Mouse (Mus musculus) megakaryocyte, embryonic 14.5 days (primary cell): ENCODE data around the gene Sqstm1.

Experiments used
- FLI1 ChIP-seq: IDR thresholded peaks from 2 replicates; pipeline ENCODE4 v1.6.1; 2012; ENCODE audit warnings: low read length, inconsistent platforms, mixed read lengths
- GATA1 ChIP-seq: IDR thresholded peaks from 3 replicates; pipeline ENCODE4 v1.6.1; 2012; ENCODE audit warnings: mixed read lengths, low read length, inconsistent platforms, borderline replicate concordance

DNA sequence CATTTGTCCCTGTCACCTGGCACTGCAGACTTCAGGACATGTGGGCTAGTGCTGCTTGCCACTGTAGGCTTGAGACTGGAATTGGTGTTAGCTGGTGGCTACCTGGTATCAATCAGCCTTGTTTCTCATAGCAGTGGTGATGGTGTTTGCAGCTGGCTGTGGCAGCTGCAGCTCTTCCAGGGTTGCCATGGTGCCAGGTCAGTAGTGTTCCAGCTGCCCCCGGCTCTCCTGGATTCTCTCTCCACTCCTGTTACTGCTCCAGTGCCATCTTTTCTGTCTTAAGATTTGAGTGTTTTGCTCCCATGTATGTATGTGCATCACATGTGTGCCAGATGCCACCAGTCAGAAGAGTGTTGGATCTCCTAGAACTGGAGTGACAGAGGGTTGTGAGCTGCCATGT is 42.8 kb upstream of the Sqstm1 start:
- TF ChIP-seq GATA1 (no peak), FLI1 (no peak)
